Mouse (Mus musculus): ENCODE results near the gene Rragb. TPM values are rescaled to one million over a fixed set of nuclear protein-coding genes. Genes with fewer than 3 reads are reported as not detected.
A peak's percentile ranks its signal among the peaks of the same experiment; 100 is the strongest.
"Not testable (repeated sequence)": the region's sequence is repeated elsewhere in the genome, so short reads cannot be mapped to it uniquely, and the experiment has no call there.

The Rragb gene
- polyA plus RNA-seq (2016; fragmentation: Nextera tagmentation; extraction: Ambion mirVana), result 4.8 and 6.1 TPM in 2 replicates

GRCm38 (mm10) chrX:153139734-153140515 is at the start of gene Rragb:
TSS of gene Rragb (plus strand) at chrX:153139981.
- Histone ChIP-seq H3K36me3 (no peaks in the 10 kb centered on the region), H3K27me3 (ENCODE audit: insufficient read depth, poor library complexity, severe bottlenecking) (peaks cover 10% of the 10 kb centered on the region), H3K4me3 (peak within 1 kb of the TSS; percentile 57), H3K9me3 (no peaks in the 10 kb centered on the region), H3K4me1 (replicated peaks) (no peaks in the 10 kb centered on the region), H3K27ac (peak within 1 kb of the TSS; percentile 86)
- WGBS, result 14% methylated on average over 47 of the region's 47 CpGs
- DNase-seq (ENCODE audit: low spot score), result peak; percentile 83

DNA sequence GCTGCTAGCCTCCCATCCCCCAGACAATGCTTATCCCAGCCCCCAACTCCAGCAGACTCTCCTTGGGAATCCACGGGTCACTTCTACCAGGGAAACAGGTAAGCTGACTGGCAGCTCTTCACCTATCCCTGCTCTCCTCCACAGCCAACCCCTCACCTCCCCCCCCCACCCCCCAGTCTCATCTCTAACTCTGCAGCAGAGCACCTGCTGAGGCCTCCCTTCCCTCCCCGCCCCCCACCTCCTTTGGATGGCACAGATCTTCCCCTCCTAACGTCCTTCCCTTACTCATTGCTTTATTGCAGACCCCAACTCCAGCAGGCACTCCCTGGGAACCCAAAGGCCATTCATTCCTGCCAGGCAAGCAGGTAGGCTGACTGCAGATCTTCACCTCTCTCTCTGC is 21.3 kb upstream of the Rragb start, which contains the start of gene Foxr2:
Gene Foxr2 (plus strand): TSS at position 301 of the 400 bp plus-strand sequence.
- Histone ChIP-seq H3K36me3 (no peaks in the 10 kb centered on the region), H3K4me3 (no peak within 1 kb of the TSS), H3K4me1 (replicated peaks) (peaks cover 11% of the 10 kb centered on the region; the same call in 1 of the 2 replicates), H3K27ac (no peak within 1 kb of the TSS), H3K27me3 (ENCODE audit: insufficient read depth, poor library complexity, severe bottlenecking) (peaks cover 18% of the 10 kb centered on the region), H3K9me3 (no peaks in the 10 kb centered on the region)
- no peak for DNase-seq (ENCODE audit: low spot score)
- WGBS, result 1% methylated on average over 3 of the region's 3 CpGs

DNA sequence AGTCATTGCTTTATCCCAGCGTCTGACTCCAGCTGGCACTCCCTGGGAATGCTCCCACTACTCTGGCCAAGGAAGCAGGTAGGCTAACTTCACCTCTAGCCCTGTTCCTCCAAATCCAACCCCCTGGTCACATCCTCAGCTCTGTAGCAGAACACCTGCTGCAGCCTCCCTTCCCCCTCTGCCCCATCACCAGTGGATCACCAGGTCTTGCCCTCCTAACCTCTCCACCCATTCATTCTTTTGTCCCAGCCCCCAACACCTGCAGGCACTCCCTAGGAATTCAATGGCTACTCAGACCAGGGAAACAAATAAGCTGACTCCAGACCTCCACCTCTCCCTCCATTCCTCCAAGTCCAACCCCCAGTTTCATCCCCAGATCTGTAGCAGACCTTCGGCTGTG is 20.8 kb upstream of the Rragb start:
- H3K36me3 ChIP-seq, result no peaks in the 10 kb centered on the region
- no peak overlapping the region for H3K4me3 ChIP-seq
- 42% methylated on average over 2 of the region's 2 CpGs for WGBS
- peaks cover 18% of the 10 kb centered on the region for H3K27me3 ChIP-seq (ENCODE audit: insufficient read depth, poor library complexity, severe bottlenecking)
- DNase-seq (ENCODE audit: low spot score), result no peak
- H3K4me1 ChIP-seq (replicated peaks), result peaks cover 11% of the 10 kb centered on the region; the same call in 1 of the 2 replicates
- no peaks in the 10 kb centered on the region for H3K9me3 ChIP-seq
- H3K27ac ChIP-seq, result no peak overlapping the region

GRCm38 (mm10) chrX:153142656-153143055 is 2.9 kb downstream of the Rragb start:
- H3K27ac ChIP-seq, result no peak overlapping the region
- no peaks in the 10 kb centered on the region for H3K9me3 ChIP-seq
- peaks cover 10% of the 10 kb centered on the region for H3K27me3 ChIP-seq (ENCODE audit: insufficient read depth, poor library complexity, severe bottlenecking)
- no peak overlapping the region for H3K4me3 ChIP-seq
- WGBS, result 65% methylated on average over 3 of the region's 3 CpGs
- no peaks in the 10 kb centered on the region for H3K4me1 ChIP-seq (replicated peaks)
- no peak for DNase-seq (ENCODE audit: low spot score)
- H3K36me3 ChIP-seq, result no peaks in the 10 kb centered on the region

GRCm38 (mm10) chrX:153151766-153152165 is 12.0 kb downstream of the Rragb start:
- WGBS, result 10% methylated on average over 1 of the region's 1 CpGs
- H3K4me3 ChIP-seq, result no peak overlapping the region
- H3K27me3 ChIP-seq (ENCODE audit: insufficient read depth, poor library complexity, severe bottlenecking), result no peaks in the 10 kb centered on the region

DNA sequence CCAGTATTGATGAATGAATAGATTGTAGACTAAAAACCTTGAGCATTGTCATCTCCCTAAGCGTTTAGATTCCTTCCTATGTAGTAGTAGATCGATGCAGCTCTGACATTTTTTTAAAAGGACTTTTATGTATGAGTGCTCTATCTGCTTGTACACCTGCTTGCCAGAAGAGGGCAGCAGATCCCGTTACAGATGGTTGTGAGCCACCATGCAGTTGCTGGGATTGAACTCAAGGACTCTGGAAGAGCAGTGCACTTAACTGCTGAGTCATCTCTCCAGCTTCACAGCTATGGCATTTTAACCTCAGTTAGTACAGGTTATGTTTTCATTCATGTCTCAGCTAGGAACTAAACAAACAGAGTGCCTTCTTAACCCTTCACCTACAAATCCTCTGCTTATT is 15.5 kb downstream of the Rragb start:
- Histone ChIP-seq H3K9me3 (no peaks in the 10 kb centered on the region), H3K4me1 (replicated peaks) (no peaks in the 10 kb centered on the region), H3K4me3 (no peak overlapping the region), H3K27me3 (ENCODE audit: insufficient read depth, poor library complexity, severe bottlenecking) (no peaks in the 10 kb centered on the region), H3K36me3 (peaks cover 3% of the 10 kb centered on the region; the same call in 1 of the 2 replicates), H3K27ac (no peak overlapping the region)
- 57% methylated on average over 3 of the region's 3 CpGs for WGBS
- DNase-seq (ENCODE audit: low spot score), result peak; percentile 6

More at GRCm38 (mm10) chrX:153151766-153152165, 12.0 kb downstream of the Rragb start:
- DNase-seq (ENCODE audit: low spot score), result no peak
- H3K27ac ChIP-seq, result no peak overlapping the region
- no peaks in the 10 kb centered on the region for H3K4me1 ChIP-seq (replicated peaks)
- no peaks in the 10 kb centered on the region for H3K9me3 ChIP-seq
- H3K36me3 ChIP-seq, result peaks cover 3% of the 10 kb centered on the region; the same call in 1 of the 2 replicates

GRCm38 (mm10) chrX:153174786-153175185 is 35.0 kb downstream of the Rragb start:
- Histone ChIP-seq H3K4me3 (no peak overlapping the region), H3K9me3 (no peaks in the 10 kb centered on the region), H3K27me3 (ENCODE audit: insufficient read depth, poor library complexity, severe bottlenecking) (no peaks in the 10 kb centered on the region), H3K36me3 (peaks cover 3% of the 10 kb centered on the region; the same call in 1 of the 2 replicates), H3K4me1 (replicated peaks) (no peaks in the 10 kb centered on the region), H3K27ac (no peak overlapping the region)
- DNase-seq (ENCODE audit: low spot score), result peak; percentile 2
- 22% methylated on average over 1 of the region's 1 CpGs for WGBS

DNA sequence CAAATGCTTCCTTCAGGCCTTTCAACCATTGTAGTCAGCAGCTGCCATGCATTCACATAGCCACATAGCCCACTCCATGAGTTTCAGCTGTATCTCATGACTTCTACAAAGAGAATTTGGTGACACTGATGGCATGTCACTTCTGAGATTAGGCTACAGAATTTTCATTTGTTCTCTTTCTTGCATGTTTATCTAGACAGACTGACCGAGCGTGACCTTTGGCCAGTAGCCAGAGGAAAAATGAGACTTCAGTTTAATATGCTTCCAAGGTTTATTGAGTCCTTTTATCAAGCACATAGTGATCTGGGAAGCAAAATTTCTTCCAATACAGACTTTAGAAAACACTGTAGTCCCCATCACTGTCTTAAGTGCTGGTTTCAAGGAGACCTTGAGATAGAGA is 42.4 kb downstream of the Rragb start:
- 84% methylated on average over 2 of the region's 2 CpGs for WGBS
- no peak for DNase-seq (ENCODE audit: low spot score)
- Histone ChIP-seq H3K36me3 (no peaks in the 10 kb centered on the region), H3K27ac (no peak overlapping the region), H3K4me1 (replicated peaks) (no peaks in the 10 kb centered on the region), H3K27me3 (ENCODE audit: insufficient read depth, poor library complexity, severe bottlenecking) (no peaks in the 10 kb centered on the region), H3K9me3 (no peaks in the 10 kb centered on the region), H3K4me3 (no peak overlapping the region)

- H3K36me3 ChIP-seq; H3K27me3 ChIP-seq (ENCODE audit: insufficient read depth, poor library complexity, severe bottlenecking); H3K4me1 ChIP-seq (replicated peaks); H3K9me3 ChIP-seq; DNase-seq (ENCODE audit: low spot score); H3K27ac ChIP-seq; H3K4me3 ChIP-seq: not testable (repeated sequence)
- 63% methylated on average over 2 of the region's 2 CpGs for WGBS
Measured at GRCm38 (mm10) chrX:153199185-153199584, 59.4 kb downstream of the Rragb start.

DNA sequence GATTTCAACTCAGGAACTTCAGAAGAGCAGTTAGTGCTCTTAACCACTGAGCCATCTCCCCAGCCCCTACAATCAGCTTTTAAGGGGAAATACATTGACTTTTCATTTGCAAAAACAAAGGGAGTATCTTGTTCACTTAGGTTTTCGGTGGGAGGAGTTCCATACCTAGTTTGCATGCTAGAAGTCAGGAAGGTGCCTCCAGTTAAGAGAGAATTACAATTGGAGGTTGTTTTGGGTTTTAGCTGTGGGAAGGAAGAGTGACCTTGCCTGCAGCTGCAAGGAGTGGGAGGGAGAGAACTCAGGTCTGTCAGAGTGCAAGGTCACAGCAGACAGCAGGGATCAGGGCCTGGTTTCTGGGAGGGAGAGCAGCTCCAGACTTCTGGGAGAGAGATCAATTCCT is 71.3 kb downstream of the Rragb start:
- Histone ChIP-seq H3K27ac (no peak overlapping the region), H3K36me3 (no peaks in the 10 kb centered on the region), H3K4me3 (no peak overlapping the region), H3K27me3 (ENCODE audit: insufficient read depth, poor library complexity, severe bottlenecking) (no peaks in the 10 kb centered on the region), H3K4me1 (replicated peaks) (no peaks in the 10 kb centered on the region), H3K9me3 (no peaks in the 10 kb centered on the region)
- WGBS, result 48% methylated on average over 1 of the region's 1 CpGs
- DNase-seq (ENCODE audit: low spot score), result no peak

Other genes with a start within 250 kb of the Rragb start
- gene Usp51, start 133.5 kb upstream of the Rragb start, polyA plus RNA-seq (2016; fragmentation: Nextera tagmentation; extraction: Ambion mirVana), result 3.8 and 5.0 TPM in 2 replicates
- 79.9 and 89.2 TPM in 2 replicates for gene Mageh1, start 102.4 kb upstream of the Rragb start, polyA plus RNA-seq (2016; fragmentation: Nextera tagmentation; extraction: Ambion mirVana)
- 0.13 and 0.27 TPM in 2 replicates for gene Foxr2, start 21.2 kb upstream of the Rragb start, polyA plus RNA-seq (2016; fragmentation: Nextera tagmentation; extraction: Ambion mirVana)
- gene Klf8, start 97.5 kb downstream of the Rragb start, polyA plus RNA-seq (2016; fragmentation: Nextera tagmentation; extraction: Ambion mirVana), result 1.1 and 1.3 TPM in 2 replicates

Data from hindbrain, embryonic 10.5 days (tissue).